Mouse (Mus musculus) erythroid progenitor cell, adult 5-6 weeks (primary cell): ENCODE data around the gene Galnt10. TPM values are rescaled to one million over a fixed set of nuclear protein-coding genes. Genes with fewer than 3 reads are reported as not detected.

Source experiments
- ATAC-seq: replicated peaks from 2 replicates; pipeline ENCODE4 v1.8.0; 2016; ENCODE audit warnings: moderate number of reproducible peaks, mild to moderate bottlenecking, moderate TSS enrichment, inconsistent platforms; ENCODE audit not compliant: poor library complexity, low FRiP score, severe bottlenecking
- total RNA-seq, 2 experiments: library from RNA; stranded (forward) in 1 of 2; stranded (reverse) in 1 of 2; fragments of 150-400 nt in 1 of 2; fragments of 186-747, 209-891 nt in 1 of 2; gene quantifications; 2 replicates each; pipeline versions ENCODE4 v1.2.3 to v1.2.4; 2015 to 2017; ENCODE audit warnings: low replicate concordance in 2 of 2

The Galnt10 gene
- total RNA-seq, 2 experiments from 2014 or later: 56.6 to 90.9 TPM

DNA sequence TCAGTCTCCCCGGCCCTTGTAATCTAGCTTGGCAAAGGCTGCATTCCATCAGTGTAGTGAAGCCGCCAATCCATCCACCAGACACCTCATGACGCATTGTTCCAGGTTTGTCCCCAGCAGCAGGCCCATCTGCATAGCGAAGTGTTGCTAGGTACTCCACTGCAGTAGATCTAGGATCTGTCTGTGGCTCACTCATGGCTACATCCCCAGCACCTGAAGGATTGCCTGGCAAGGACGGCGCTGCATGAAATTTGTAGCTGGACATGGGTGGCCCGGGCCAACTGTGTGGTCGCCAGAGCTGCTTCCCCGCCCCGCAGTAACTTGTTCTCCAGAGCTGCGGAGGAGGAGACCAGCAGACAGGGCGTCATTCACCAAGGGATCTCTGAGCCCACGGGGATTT lies 128.2 kb downstream of the Galnt10 start:
- ATAC-seq: no peak

GRCm38 (mm10) chr11:57773936-57774335 lies 128.7 kb downstream of the Galnt10 start:
- no peak for ATAC-seq

- ATAC-seq: no peak
Observed at GRCm38 (mm10) chr11:57775868-57776267, 130.6 kb downstream of the Galnt10 start.

- no peak for ATAC-seq
Observed at GRCm38 (mm10) chr11:57776546-57776945, 131.3 kb downstream of the Galnt10 start.

DNA sequence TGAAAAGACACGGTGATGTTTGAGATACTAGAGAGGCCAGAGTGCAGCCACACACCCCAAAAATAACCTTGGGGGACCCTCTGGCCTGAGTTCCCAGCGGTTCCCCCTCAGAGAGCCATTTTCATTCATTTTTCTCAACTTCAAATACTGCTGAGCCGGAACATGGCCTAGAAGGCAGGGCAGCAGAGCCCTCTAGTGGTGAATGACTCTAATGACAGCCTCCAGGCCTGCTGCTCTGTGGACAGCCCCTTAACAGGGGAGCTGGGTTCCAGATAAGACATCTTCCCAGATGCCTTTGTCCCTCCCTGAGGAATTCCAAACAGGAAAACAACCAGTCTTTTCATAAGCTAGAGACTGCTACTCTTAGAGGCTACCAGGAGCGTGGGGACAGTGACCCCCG lies 133.1 kb downstream of the Galnt10 start:
- peak; percentile 71 for ATAC-seq

DNA sequence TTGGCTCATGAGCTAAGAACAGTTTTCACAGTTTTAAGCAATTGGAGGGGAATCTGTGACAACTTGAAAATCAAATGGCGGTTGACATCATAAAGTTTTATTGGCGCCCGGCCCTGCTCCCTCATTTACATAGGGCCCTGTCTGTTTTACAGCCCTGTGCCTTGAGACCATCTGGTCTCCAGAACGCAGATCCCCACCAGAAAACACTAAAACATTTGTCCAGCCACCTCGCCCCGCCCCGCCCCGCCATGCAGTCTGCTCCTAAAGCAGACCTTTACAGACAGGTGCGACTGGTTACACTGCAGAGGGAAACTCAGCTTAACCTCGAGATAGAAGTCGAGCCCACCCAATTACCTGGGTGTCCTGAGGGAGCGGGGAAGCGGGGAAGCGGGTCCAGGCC lies 134.6 kb downstream of the Galnt10 start:
- ATAC-seq: no peak

GRCm38 (mm10) chr11:57786616-57787418 lies 141.6 kb downstream of the Galnt10 start:
- no peak for ATAC-seq

DNA sequence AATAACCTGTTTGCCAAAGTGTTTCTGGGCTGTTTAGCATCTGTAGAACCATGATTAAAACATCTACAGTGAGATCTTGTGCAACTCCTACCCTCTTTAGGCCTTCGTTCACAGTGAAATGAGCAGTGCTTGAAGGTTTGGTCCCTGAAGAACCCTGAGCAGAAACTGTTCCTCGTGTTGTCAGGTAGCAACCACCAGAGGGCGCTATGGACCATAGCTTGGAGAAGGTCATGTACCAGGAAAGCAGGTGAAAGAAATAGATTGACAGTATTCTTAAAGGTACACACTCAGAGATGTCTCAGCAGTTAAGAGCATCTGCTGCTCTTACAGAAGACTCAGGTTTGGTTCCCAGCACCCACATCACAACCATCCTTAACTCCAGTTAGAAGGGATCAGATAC lies 142.7 kb downstream of the Galnt10 start:
- peak; percentile 55 for ATAC-seq

- no peak for ATAC-seq
Observed at GRCm38 (mm10) chr11:57790866-57791535, 145.8 kb downstream of the Galnt10 start.

DNA sequence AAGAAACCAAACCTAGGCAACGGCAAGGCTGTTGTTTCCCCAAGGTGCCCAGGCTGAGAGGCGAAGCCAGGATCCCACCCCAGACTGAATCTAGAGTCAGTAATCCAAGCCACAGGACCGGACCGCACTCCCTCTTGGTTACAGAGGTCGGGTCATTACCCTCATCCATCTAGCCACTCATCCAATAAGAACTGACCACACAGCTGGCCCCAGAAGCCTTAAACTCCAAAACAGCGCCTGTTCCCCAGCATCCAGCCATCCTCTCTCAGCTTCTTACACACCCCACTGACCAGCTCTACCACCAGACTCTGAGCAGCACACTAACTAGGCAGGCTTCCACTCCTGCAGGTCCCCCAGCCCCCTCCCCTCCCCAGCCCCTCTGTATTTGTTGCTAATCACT lies 149.8 kb downstream of the Galnt10 start:
- no peak for ATAC-seq

- ATAC-seq: no peak
Observed at GRCm38 (mm10) chr11:57797828-57798227, 152.6 kb downstream of the Galnt10 start.

DNA sequence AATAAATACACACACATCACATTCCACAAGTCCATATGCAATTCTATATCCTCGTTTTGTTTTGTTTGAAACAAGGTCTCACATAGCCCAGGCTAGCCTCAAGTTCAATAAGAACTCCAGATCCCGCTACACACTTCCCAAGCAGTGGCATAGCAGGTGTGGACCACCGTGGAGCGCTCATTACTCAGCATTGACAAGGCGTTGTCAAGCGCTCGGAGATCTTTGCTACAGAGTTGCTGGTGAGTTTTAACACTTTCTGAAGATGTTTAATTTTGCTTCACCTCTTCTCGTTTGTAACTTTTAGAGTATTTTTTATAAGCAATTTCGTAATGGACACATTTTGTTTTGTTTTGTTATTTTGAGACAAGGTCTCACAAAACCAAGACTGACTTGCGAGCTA lies 154.2 kb downstream of the Galnt10 start:
- no peak for ATAC-seq

- ATAC-seq: 0 out of 2 replicates have a peak, but pooled peaks have one; percentile 22
Observed at GRCm38 (mm10) chr11:57800266-57800951, 155.2 kb downstream of the Galnt10 start.

GRCm38 (mm10) chr11:57800971-57801765 lies 155.9 kb downstream of the Galnt10 start, which contains the start of gene Sap30l:
Sap30l (plus strand) TSS chr11:57801637.
- peak; percentile 100 for ATAC-seq

DNA sequence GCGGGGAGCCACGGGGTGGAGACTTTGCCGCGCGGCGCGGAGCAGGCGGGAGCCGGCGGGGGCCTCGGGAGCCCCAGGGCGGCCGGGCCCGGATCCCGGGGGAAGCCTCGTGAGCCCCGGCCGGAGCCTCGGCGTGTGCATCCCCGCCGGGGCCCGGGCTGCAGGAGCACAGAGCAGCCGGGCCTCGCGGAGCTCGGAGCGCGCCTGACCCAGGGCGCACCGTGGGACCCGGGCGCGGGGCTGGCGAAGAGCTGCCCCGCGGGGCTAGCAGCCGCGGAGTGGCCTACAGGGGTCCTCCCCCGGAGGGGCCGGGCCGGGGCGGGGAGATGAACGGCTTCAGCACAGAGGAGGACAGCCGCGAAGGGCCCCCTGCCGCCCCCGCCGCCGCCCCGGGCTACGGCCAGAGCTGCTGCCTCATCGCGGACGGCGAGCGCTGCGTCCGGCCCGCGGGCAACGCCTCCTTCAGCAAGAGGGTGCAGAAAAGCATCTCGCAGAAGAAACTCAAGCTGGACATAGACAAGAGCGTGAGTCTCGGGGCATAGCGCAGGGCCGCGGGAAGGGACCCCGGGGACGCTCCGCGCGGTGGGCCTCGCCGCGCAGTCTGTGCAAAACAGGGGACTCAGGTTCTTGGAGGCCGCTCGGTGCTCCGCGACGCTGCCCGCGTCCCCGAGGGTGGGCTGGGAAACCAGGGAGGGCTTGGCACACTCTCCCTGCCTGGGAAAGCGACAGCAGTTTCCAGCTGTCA lies 156.7 kb downstream of the Galnt10 start:
- no peak for ATAC-seq

DNA sequence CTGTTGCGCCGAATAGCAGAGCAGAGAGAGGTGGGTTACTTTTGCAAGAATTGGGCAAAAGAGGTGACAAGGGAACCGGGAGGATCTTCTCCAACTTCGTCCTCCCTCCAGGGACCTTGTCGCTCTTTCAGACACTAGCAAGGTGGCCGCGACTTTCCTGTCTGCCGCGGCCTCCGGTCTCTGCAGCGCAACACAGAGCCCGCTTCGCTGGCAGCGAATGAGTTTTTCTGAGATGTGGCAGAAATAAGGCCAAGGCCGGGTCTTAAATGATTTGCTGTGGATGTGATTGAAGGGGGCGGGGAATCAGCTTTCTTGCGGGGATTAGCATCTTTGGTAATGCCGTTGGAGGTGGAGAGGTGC lies 157.2 kb downstream of the Galnt10 start:
- no peak for ATAC-seq

DNA sequence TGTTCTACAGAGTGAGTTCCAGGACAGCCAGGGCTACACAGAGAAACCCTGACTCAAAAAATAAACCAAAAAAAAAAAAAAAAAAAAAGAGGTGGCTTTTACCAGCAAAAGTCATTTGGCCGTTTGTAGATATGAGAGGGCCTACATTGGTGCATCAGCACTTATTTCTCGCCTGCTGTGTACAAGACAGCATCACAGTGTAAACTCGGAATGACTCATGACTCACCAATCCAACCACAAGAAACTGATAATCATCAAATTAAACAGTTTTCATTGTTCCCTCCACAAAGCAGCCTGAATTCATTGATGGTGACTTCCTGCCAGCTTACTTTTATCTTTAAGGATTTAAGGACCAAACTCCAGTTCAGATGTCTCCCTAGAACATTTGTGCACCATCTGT lies 159.8 kb downstream of the Galnt10 start:
- ATAC-seq: no peak

DNA sequence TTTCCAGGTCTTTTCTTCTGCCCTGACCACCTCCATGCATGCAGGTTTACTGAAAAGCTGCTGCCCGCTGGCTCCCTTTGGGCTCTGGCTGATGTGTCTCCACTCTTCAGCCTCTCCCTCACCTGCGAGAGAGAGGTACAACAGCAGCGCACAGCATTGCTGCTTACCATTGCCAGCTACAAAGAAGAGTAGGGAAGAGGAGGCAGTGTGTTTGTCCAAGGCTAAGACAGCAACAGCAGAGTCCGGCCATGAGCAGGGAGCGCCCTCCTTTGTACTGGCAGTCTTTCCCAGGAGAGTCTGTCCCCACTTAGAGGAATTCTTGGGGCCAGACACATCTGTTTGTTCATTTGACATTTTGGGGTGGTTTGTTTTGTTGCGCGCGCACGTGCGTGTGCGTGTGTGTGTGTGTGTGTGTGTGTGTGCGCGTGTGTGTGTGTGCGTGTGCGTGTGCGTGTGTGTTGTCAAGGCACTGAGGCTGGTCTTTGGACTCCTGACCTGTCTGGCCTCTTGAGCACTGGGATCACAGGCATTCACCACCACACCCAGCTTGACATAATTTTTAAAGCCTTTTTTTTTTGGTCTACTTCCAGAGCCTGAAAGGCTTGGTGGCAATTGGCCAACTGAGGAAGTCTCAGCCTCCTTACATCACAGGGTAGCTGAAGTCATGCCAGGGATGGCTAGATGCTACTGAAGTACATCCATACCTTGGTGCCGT lies 163.9 kb downstream of the Galnt10 start:
- ATAC-seq: no peak

DNA sequence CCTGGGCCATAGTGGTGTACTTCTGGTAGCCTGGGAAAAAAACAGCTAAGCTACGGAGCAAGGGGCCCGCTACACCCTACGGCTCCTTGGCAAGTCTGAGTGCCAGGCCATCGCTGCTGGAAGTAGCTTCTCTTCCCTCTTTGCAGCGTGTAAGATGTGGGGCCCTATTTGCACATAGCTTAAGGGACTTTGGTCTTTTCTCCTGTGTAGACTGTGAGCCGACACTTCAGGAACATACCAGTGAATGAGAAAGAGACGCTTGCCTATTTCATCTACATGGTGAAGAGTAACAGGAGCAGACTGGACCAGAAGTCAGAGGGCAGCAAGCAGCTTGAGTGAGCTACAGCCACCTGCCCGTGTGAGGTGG lies 164.5 kb downstream of the Galnt10 start:
- ATAC-seq: no peak
